Mouse (Mus musculus) lung, postnatal 0 days (tissue): ENCODE results near the gene Tmem185b.

Experiments used
- CTCF ChIP-seq: IDR thresholded peaks from 2 replicates; pipeline ENCODE4 v1.5.1; 2016; ENCODE audit warnings: antibody characterized with exemption, mild to moderate bottlenecking
- EP300 ChIP-seq: IDR thresholded peaks from 2 replicates; pipeline ENCODE4 v1.6.1; 2016; ENCODE audit warnings: antibody characterized with exemption, mild to moderate bottlenecking, control low read depth

DNA sequence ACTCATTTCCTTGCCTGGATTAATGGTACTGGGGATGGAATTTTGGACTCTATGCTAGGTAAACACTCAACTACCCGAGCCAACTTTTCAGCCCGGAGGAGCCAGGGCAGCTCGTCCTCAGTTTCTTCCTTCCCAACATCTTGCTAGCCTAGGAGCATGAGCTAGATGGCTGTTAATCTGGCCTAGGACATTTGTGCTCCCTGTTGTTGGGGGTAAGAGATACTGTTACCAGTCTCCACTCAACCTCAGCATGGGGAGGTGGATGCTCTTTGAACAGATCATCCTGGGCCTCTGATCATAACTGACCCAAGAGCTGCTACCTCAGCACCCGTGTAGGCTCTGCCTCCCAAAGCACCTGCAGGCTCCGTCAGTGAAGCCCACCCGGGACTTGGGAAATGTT, 17.4 kb downstream of the Tmem185b start:
- TF ChIP-seq CTCF (no peak), EP300 (no peak)
